Mouse (Mus musculus): Measurements from ENCODE around the gene Procr.

- TF ChIP-seq POLR2A (IDR thresholded peaks at IDR 0.05; ENCODE audit: extremely low read depth, insufficient read depth, low read length) (no peak), CTCF (IDR thresholded peaks at IDR 0.05; ENCODE audit: low read depth, low read length) (no peak)
Observed at GRCm38 (mm10) chr2:155710557-155710956, 40.4 kb upstream of the Procr start.
